Mouse (Mus musculus) liver, embryonic 14.5 days (tissue): Measurements from ENCODE around the gene Prr14.

Experiments
- CTCF ChIP-seq: IDR thresholded peaks from 2 replicates; pipeline ENCODE4 v1.5.1; 2016; ENCODE audit warnings: antibody characterized with exemption, low read depth, control low read depth
- EP300 ChIP-seq: IDR thresholded peaks from 2 replicates; pipeline ENCODE4 v1.6.1; 2016; ENCODE audit warnings: antibody characterized with exemption, low read depth

- no peak for TF ChIP-seq CTCF
- TF ChIP-seq EP300 = no peak
Observed at GRCm38 (mm10) chr7:127435206-127435605, 24.2 kb upstream of the Prr14 start.
